Mouse (Mus musculus) stomach, embryonic 14.5 days (tissue): ENCODE results near the gene Zfp74. TPM values are rescaled to one million over a fixed set of nuclear protein-coding genes. Genes with fewer than 3 reads are reported as not detected.

Source experiments
- ATAC-seq: fragments of 200-750 bp; cut with Nextera tagmentation; 2 replicates; pipeline ENCODE4 v1.8.0; 2017; ENCODE audit warnings: low read depth, moderate TSS enrichment; ENCODE audit not compliant: insufficient number of reproducible peaks, insufficient read depth, low FRiP score
- H3K27ac ChIP-seq: fragments of 300-500 bp; sonication (generic); 2 replicates; pipeline ENCODE4 v1.5.1; 2014; ENCODE audit warnings: mild to moderate bottlenecking, low read length, moderate library complexity, mixed read lengths
- H3K27me3 ChIP-seq: fragments of 300-500 bp; sonication (generic); 2 replicates; pipeline ENCODE4 v1.6.1; 2014; ENCODE audit warnings: low read length, control low read depth, mixed read lengths; ENCODE audit not compliant: control insufficient read depth, insufficient read depth
- H3K36me3 ChIP-seq: fragments of 300-500 bp; sonication (generic); 2 replicates; pipeline ENCODE4 v1.6.1; 2014; ENCODE audit warnings: mild to moderate bottlenecking, control low read depth, low read length, moderate library complexity, mixed read lengths; ENCODE audit not compliant: control insufficient read depth, insufficient read depth
- H3K4me1 ChIP-seq: fragments of 300-500 bp; sonication (generic); 2 replicates; pipeline ENCODE4 v1.6.1; 2014; ENCODE audit warnings: low read length, control low read depth, mixed read lengths; ENCODE audit not compliant: control insufficient read depth, insufficient read depth
- H3K4me2 ChIP-seq: fragments of 300-500 bp; sonication (generic); replicated peaks from 2 replicates; pipeline ENCODE4 v1.6.1; 2014; ENCODE audit warnings: low read depth, low read length, control low read depth
- H3K4me3 ChIP-seq: fragments of 300-500 bp; sonication (generic); 2 replicates; pipeline ENCODE4 v1.5.1; 2014; ENCODE audit warnings: low read depth, low read length, control low read depth
- H3K9ac ChIP-seq: fragments of 300-500 bp; sonication (generic); replicated peaks from 2 replicates; pipeline ENCODE4 v1.6.1; 2014; ENCODE audit warnings: low read depth, mild to moderate bottlenecking, control low read depth, low read length, moderate library complexity, mixed read lengths
- H3K9me3 ChIP-seq: fragments of 300-500 bp; sonication (generic); 2 replicates; pipeline ENCODE4 v1.6.1; 2016; ENCODE audit warnings: low read depth, low read length, control low read depth; ENCODE audit not compliant: control insufficient read depth
- WGBS: fragments of 180-500 bp; shearing (Covaris S2); extraction: QIAGEN DNeasy Blood & Tissue Kit; methylation state at CpG from one replicate; pipeline ENCODE4 v1.1.7; 2014; 5-methylcytosine and 5-hydroxymethylcytosine counted together
- microRNA-seq: library from miRNA; unstranded; fragments of <30 nt; microRNA quantifications from one replicate; pipeline ENCODE4, GENCODE M21; 2016
- polyA plus RNA-seq: library from polyadenylated mRNA; unstranded; fragments of >200 nt; fragmentation: Nextera tagmentation; extraction: Ambion mirVana; gene quantifications from 2 replicates; pipeline ENCODE4 v1.2.1, GENCODE M21; 2014

Zfp74 gene
- polyA plus RNA-seq, 1 experiment from 2014 or later: 12.0 TPM

DNA sequence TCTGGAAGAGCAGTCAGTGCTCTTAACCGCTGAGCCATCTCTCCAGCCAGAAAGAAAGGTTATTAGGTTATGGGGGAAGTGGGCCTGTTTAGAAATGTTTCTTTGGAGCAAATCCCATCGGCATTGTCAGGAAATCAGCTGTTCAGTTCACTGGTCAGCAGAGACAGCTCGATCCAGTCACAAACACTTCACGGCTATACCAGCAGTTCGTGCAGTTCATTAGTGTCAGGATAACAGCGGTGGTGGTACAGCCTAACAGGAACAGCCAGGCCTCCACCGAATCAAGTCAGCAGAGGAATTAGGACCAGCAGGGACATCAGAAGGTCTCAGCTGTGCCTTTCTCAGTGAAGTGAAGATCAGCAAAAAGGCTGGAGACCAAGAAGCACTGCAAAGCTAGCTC, 73.0 kb downstream of the Zfp74 start:
- no peak for ATAC-seq
- H3K36me3 ChIP-seq: peaks cover under 1% of the 10 kb centered on the region; the same call in 1 of the 2 replicates
- no peak overlapping the region for H3K4me2 ChIP-seq
- no peak overlapping the region for H3K4me3 ChIP-seq
- WGBS: 86% methylated on average over 7 of the region's 7 CpGs
- no peaks in the 10 kb centered on the region for H3K4me1 ChIP-seq
- no peak overlapping the region for H3K9ac ChIP-seq
- H3K27ac ChIP-seq: no peak overlapping the region
- no peaks in the 10 kb centered on the region for H3K27me3 ChIP-seq
- peaks cover 6% of the 10 kb centered on the region; the same call in 1 of the 2 replicates for H3K9me3 ChIP-seq

Small RNA genes within 50 kb of the gene (microRNA-seq; reads per million reads assigned to microRNA genes)
- not detected for gene Mir7668

Other genes with a start within 250 kb of the Zfp74 start
- gene Catsperg2, start 227.1 kb downstream of the Zfp74 start, polyA plus RNA-seq: not detected in 2 replicates
- gene Zfp84, start 185.5 kb downstream of the Zfp74 start, polyA plus RNA-seq: 13.9 and 16.3 TPM in 2 replicates
- gene Zfp30, start 170.1 kb downstream of the Zfp74 start, polyA plus RNA-seq: 8.6 and 10.2 TPM in 2 replicates
- gene Zfp790, start 138.0 kb downstream of the Zfp74 start, polyA plus RNA-seq: 13.5 and 16.6 TPM in 2 replicates
- gene Zfp940, start 100.4 kb downstream of the Zfp74 start, polyA plus RNA-seq: 6.3 and 6.5 TPM in 2 replicates
- 8.8 and 12.2 TPM in 2 replicates for gene Zfp420, start 94.1 kb downstream of the Zfp74 start, polyA plus RNA-seq
- gene Zfp27, start 47.5 kb downstream of the Zfp74 start, polyA plus RNA-seq: 10.9 and 12.8 TPM in 2 replicates
- 6.7 and 8.0 TPM in 2 replicates for gene Zfp383, start 45.9 kb downstream of the Zfp74 start, polyA plus RNA-seq
- 21.6 and 25.0 TPM in 2 replicates for gene Zfp568, start 29.9 kb upstream of the Zfp74 start, polyA plus RNA-seq
- gene Zfp14, start 97.3 kb upstream of the Zfp74 start, polyA plus RNA-seq: 3.6 and 4.4 TPM in 2 replicates
- 5.0 and 5.7 TPM in 2 replicates for gene Zfp82, start 118.8 kb upstream of the Zfp74 start, polyA plus RNA-seq
- 2.0 and 2.1 TPM in 2 replicates for gene Gm26920, start 136.3 kb upstream of the Zfp74 start, polyA plus RNA-seq
- 7.5 and 11.2 TPM in 2 replicates for gene Zfp566, start 136.4 kb upstream of the Zfp74 start, polyA plus RNA-seq
- gene Zfp260, start 140.7 kb upstream of the Zfp74 start, polyA plus RNA-seq: 132 and 142 TPM in 2 replicates
- 6.4 and 7.3 TPM in 2 replicates for gene Zfp382, start 167.9 kb upstream of the Zfp74 start, polyA plus RNA-seq
- gene Zfp146, start 215.7 kb upstream of the Zfp74 start, polyA plus RNA-seq: 19.6 and 22.3 TPM in 2 replicates
- 5.7 and 8.2 TPM in 2 replicates for gene Cox7a1, start 230.1 kb upstream of the Zfp74 start, polyA plus RNA-seq
- 95.8 and 99.8 TPM in 2 replicates for gene Capns1, start 244.7 kb upstream of the Zfp74 start, polyA plus RNA-seq